Mouse (Mus musculus) forebrain, embryonic 15.5 days (tissue): ENCODE results near the gene 1700113H08Rik. TPM values are rescaled to one million over a fixed set of nuclear protein-coding genes. Genes with fewer than 3 reads are reported as not detected.

Source experiments
- ATAC-seq: fragments of 200-750 bp; cut with Nextera tagmentation; replicated peaks from 2 replicates; pipeline ENCODE4 v1.8.0; 2017; ENCODE audit warnings: mild to moderate bottlenecking, moderate TSS enrichment, moderate library complexity
- H3K27ac ChIP-seq: fragments of 300-500 bp; sonication (generic); replicated peaks from 2 replicates; pipeline ENCODE4 v1.5.1; 2015; ENCODE audit warnings: mild to moderate bottlenecking, inconsistent platforms
- H3K27me3 ChIP-seq: fragments of 300-500 bp; sonication (generic); 2 replicates; pipeline ENCODE4 v1.6.1; 2015; ENCODE audit warnings: inconsistent platforms
- H3K36me3 ChIP-seq: fragments of 300-500 bp; sonication (generic); 2 replicates; pipeline ENCODE4 v1.6.1; 2015; ENCODE audit warnings: mild to moderate bottlenecking, inconsistent platforms
- H3K4me1 ChIP-seq: fragments of 300-500 bp; sonication (generic); 2 replicates; pipeline ENCODE4 v1.6.1; 2015; ENCODE audit warnings: inconsistent platforms
- H3K4me2 ChIP-seq: fragments of 300-500 bp; sonication (generic); replicated peaks from 2 replicates; pipeline ENCODE4 v1.6.1; 2015; ENCODE audit warnings: mild to moderate bottlenecking, inconsistent platforms
- H3K4me3 ChIP-seq: fragments of 300-500 bp; sonication (generic); 2 replicates; pipeline ENCODE4 v1.5.1; 2015; ENCODE audit warnings: mild to moderate bottlenecking, inconsistent platforms
- H3K9ac ChIP-seq: fragments of 300-500 bp; sonication (generic); replicated peaks from 2 replicates; pipeline ENCODE4 v1.6.1; 2015; ENCODE audit warnings: mild to moderate bottlenecking, inconsistent platforms
- H3K9me3 ChIP-seq: fragments of 300-500 bp; sonication (generic); 2 replicates; pipeline ENCODE4 v1.6.1; 2016; ENCODE audit warnings: inconsistent platforms
- WGBS: fragments of 180-500 bp; shearing (Covaris S2); methylation state at CpG from one replicate; pipeline ENCODE4 v1.1.7; 2015; ENCODE audit warnings: mixed read lengths; 5-methylcytosine and 5-hydroxymethylcytosine counted together
- polyA plus RNA-seq: library from polyadenylated mRNA; unstranded; fragments of >200 nt; fragmentation: Nextera tagmentation; extraction: Ambion mirVana; gene quantifications from 2 replicates; pipeline ENCODE4 v1.2.1, GENCODE M21; 2015

1700113H08Rik gene
- polyA plus RNA-seq, 1 experiment from 2014 or later, result 0.47 TPM

DNA sequence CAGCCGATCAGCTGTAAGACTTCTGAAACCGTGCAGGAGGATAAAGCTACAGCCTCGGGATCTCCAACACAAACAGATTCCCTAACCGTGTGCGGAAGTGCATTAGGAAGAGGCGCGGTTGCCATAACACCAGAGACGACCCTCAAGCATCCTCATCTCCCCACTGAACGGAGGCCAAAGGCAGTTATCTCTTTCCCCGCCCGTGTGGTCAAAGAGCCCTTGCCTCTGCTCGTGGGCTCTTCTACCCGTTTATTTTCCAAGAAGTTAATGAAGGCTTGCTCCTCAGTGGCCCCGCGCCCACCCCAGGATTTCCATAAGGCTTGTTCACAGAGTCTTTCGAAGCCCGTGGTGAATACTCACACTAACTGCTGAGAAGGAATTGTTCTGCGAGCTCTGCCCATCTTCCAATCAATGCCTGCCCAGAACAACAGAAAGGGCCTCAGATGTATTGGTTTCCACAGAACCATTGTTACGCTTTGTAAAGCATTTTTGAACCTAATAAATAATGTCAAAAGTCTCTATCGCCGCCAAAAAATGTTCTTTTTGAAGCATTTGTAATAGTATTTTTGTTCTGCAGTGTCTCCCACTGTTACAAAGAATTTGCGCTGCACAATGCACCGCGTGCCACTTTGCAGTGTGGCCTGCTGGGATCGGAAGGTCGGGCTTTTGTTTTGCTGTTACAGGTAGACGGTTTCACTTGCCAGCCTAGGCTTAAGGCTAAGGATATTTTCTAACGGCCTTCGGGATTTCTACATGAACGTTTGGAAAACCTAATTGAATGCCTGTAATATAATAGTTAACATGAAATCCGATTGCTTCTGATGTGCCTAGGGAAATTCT lies 172.4 kb downstream of the 1700113H08Rik start:
- Histone ChIP-seq H3K36me3 (no peaks in the 10 kb centered on the region), H3K27ac (0 out of 2 replicates have a peak overlapping the region, but pooled peaks have one; percentile 5), H3K4me3 (peak overlapping the region; percentile 14; the same call in 1 of the 2 replicates), H3K4me1 (peaks cover 13% of the 10 kb centered on the region), H3K27me3 (no peaks in the 10 kb centered on the region), H3K9ac (0 out of 2 replicates have a peak overlapping the region, but pooled peaks have one; percentile 3), H3K4me2 (peak overlapping the region; percentile 37), H3K9me3 (no peaks in the 10 kb centered on the region)
- ATAC-seq, result peak; percentile 64
- WGBS, result 21% methylated on average over 31 of the region's 31 CpGs

DNA sequence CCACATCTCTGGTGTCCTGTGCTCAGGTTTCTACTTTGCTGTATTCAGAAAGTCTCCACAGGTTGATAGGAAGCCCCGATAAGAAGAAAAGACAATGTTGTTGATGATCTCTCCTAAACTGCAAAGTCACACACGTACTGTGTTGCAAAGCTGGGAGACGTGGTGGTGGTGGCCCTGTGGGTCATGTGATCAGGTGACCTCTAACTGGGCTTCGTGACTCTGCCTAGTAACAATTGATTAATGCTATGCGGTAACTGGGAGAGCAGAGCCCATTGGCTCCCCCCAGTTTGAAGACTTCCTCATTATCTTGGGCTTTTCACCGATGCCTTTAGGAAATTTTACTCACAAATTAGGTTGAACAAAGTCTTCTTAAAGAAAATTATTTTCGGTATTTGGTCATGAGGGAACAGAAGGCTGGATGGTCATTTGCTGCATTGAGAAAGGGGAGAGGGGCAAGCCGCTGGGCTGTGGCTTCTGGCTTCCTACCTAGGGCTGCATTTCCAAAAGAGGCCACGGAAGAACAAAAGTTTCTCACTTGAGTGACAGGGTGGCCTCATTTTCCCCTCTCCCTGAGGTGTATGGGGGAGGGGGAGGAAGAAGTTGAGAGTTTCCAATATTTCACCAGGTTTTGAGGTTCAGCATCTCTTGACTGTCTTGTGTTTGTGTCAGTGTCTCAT lies 181.6 kb downstream of the 1700113H08Rik start:
- Histone ChIP-seq H3K4me1 (no peaks in the 10 kb centered on the region), H3K36me3 (no peaks in the 10 kb centered on the region), H3K27me3 (no peaks in the 10 kb centered on the region), H3K4me2 (no peak overlapping the region), H3K27ac (no peak overlapping the region), H3K4me3 (no peak overlapping the region), H3K9me3 (no peaks in the 10 kb centered on the region), H3K9ac (no peak overlapping the region)
- ATAC-seq, result no peak
- 30% methylated on average over 9 of the region's 9 CpGs for WGBS

DNA sequence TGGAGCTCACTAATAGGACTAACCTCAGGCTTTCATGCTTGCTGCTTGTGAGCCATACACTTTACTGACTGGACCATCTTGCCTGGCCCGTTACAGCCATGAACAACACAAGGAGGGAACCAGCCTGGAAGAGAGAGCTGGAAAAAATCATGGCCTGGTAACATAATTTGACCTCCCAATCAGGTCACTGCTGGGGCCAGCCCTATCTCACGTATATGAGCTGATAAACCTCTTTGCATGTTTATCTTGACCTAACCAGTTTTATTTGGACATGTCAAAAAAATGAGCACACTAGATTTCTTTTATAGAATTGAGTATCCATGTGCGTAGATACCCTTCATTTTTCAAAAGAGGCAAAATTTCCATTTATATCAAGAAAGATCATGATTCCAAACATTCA lies 213.9 kb downstream of the 1700113H08Rik start:
- H3K4me1 ChIP-seq, result peaks cover 12% of the 10 kb centered on the region; the same call in 1 of the 2 replicates
- H3K9ac ChIP-seq, result no peak overlapping the region
- H3K27ac ChIP-seq, result no peak overlapping the region
- no peaks in the 10 kb centered on the region for H3K9me3 ChIP-seq
- no peak for ATAC-seq
- no peaks in the 10 kb centered on the region for H3K27me3 ChIP-seq
- no peak overlapping the region for H3K4me3 ChIP-seq
- H3K4me2 ChIP-seq, result no peak overlapping the region
- H3K36me3 ChIP-seq, result no peaks in the 10 kb centered on the region
- 78% methylated on average over 3 of the region's 3 CpGs for WGBS

DNA sequence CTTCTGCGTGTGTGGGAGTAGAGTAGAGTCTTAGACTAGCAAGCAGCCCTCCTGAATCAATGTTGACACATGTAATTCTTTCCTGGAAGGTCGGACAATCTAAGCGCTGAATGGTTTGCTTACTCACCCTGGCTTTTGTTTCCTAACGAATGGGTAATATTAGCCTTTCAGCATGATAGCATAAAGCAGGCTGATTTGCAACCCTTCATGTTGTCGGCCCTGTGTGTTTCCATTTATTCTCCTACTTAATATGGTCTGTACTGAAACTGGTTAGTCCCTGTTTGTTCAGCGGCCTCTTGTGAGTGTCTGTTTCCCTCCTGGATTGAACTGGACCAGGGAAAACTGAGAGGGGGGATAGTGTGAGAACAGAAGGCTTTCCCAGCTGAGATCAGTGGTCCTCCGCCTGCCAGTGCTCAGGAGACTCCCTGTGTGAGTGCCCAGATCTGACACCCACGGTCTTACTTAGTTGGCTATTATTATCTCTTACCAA lies 214.3 kb downstream of the 1700113H08Rik start:
- H3K4me1 ChIP-seq, result peaks cover 12% of the 10 kb centered on the region; the same call in 1 of the 2 replicates
- WGBS, result 23% methylated on average over 8 of the region's 8 CpGs
- no peak overlapping the region for H3K27ac ChIP-seq
- H3K4me2 ChIP-seq, result no peak overlapping the region
- ATAC-seq, result no peak
- H3K9me3 ChIP-seq, result no peaks in the 10 kb centered on the region
- no peak overlapping the region for H3K4me3 ChIP-seq
- no peak overlapping the region for H3K9ac ChIP-seq
- H3K27me3 ChIP-seq, result no peaks in the 10 kb centered on the region
- no peaks in the 10 kb centered on the region for H3K36me3 ChIP-seq

DNA sequence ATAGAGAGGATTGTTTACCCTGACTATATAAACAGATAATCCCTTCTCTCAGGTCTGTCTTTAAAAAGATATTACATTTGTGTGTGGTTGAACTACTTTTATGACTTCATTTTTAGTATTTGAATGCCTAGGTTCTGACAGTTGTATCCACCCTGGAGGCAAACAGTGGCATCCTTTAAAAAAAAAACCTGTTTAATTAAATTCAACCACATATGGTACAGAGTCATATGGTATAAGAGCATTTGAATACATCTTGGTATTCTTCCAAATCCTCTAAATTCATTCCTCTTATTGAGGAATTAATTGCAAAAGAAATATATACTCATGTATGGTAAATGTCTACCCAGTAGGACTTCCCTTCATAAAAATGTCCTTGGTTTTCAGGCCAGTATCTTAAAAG lies 217.2 kb downstream of the 1700113H08Rik start:
- Histone ChIP-seq H3K27ac (no peak overlapping the region), H3K27me3 (no peaks in the 10 kb centered on the region), H3K9ac (no peak overlapping the region), H3K4me2 (no peak overlapping the region), H3K4me3 (no peak overlapping the region), H3K4me1 (peaks cover 12% of the 10 kb centered on the region; the same call in 1 of the 2 replicates), H3K36me3 (no peaks in the 10 kb centered on the region), H3K9me3 (no peaks in the 10 kb centered on the region)
- ATAC-seq, result no peak

Other genes with a start within 250 kb of the 1700113H08Rik start
- 0.08 TPM in 1 of 2 replicates, not detected in the other for gene Stab2, start 50.0 kb upstream of the 1700113H08Rik start, polyA plus RNA-seq